Mouse (Mus musculus) heart, embryonic 16.5 days (tissue): ENCODE results near the gene Agmat. TPM values are rescaled to one million over a fixed set of nuclear protein-coding genes. Genes with fewer than 3 reads are reported as not detected.

Experiments
- ATAC-seq: fragments of 200-750 bp; cut with Nextera tagmentation; replicated peaks from 2 replicates; pipeline ENCODE4 v1.8.0; 2017; ENCODE audit warnings: moderate number of reproducible peaks; ENCODE audit not compliant: insufficient read depth, low FRiP score; ENCODE audit errors: extremely low read depth
- H3K27ac ChIP-seq: fragments of 300-500 bp; sonication (generic); 2 replicates; pipeline ENCODE4 v1.5.1; 2014; ENCODE audit warnings: mild to moderate bottlenecking, low read length, control low read depth, moderate library complexity
- H3K27me3 ChIP-seq: fragments of 300-500 bp; sonication (generic); 2 replicates; pipeline ENCODE4 v1.6.1; 2014; ENCODE audit warnings: low read length, mixed read lengths; ENCODE audit not compliant: control insufficient read depth, insufficient read depth
- H3K36me3 ChIP-seq: fragments of 300-500 bp; sonication (generic); 2 replicates; pipeline ENCODE4 v1.6.1; 2014; ENCODE audit not compliant: control insufficient read depth, insufficient read depth
- H3K4me1 ChIP-seq: fragments of 300-500 bp; sonication (generic); 2 replicates; pipeline ENCODE4 v1.6.1; 2014; ENCODE audit warnings: low read length, mixed read lengths; ENCODE audit not compliant: control insufficient read depth, insufficient read depth
- H3K4me2 ChIP-seq: fragments of 300-500 bp; sonication (generic); 2 replicates; pipeline ENCODE4 v1.6.1; 2014; ENCODE audit warnings: low read depth, mild to moderate bottlenecking, control low read depth, low read length
- H3K4me3 ChIP-seq: fragments of 300-500 bp; sonication (generic); 2 replicates; pipeline ENCODE4 v1.5.1; 2014; ENCODE audit warnings: mild to moderate bottlenecking, control low read depth, low read length
- H3K9ac ChIP-seq: fragments of 300-500 bp; sonication (generic); 2 replicates; pipeline ENCODE4 v1.6.1; 2014; ENCODE audit warnings: low read length, control low read depth
- H3K9me3 ChIP-seq: fragments of 300-500 bp; sonication (generic); replicated peaks from 2 replicates; pipeline ENCODE4 v1.6.1; 2016; ENCODE audit warnings: low read length; ENCODE audit not compliant: control insufficient read depth
- WGBS: fragments of 180-500 bp; shearing (Covaris S2); extraction: QIAGEN DNeasy Blood & Tissue Kit; methylation state at CpG from one replicate; pipeline ENCODE4 v1.1.7; 2014; 5-methylcytosine and 5-hydroxymethylcytosine counted together
- polyA plus RNA-seq: library from polyadenylated mRNA; unstranded; fragments of >200 nt; fragmentation: Nextera tagmentation; extraction: Ambion mirVana; gene quantifications from 2 replicates; pipeline ENCODE4 v1.2.1, GENCODE M21; 2015

Agmat gene
- polyA plus RNA-seq, 1 experiment from 2014 or later, result 0.71 TPM

GRCm38 (mm10) chr4:141729266-141729665 lies 17.2 kb upstream of the Agmat start:
- peaks cover 2% of the 10 kb centered on the region; the same call in 1 of the 2 replicates for H3K4me1 ChIP-seq

GRCm38 (mm10) chr4:141730401-141730800 lies 16.1 kb upstream of the Agmat start:
- no peak overlapping the region for H3K4me3 ChIP-seq
- H3K27ac ChIP-seq, result no peak overlapping the region
- no peaks in the 10 kb centered on the region for H3K9me3 ChIP-seq
- no peaks in the 10 kb centered on the region for H3K36me3 ChIP-seq
- no peaks in the 10 kb centered on the region for H3K27me3 ChIP-seq
- 79% methylated on average over 13 of the region's 13 CpGs for WGBS
- ATAC-seq, result no peak
- peaks cover 8% of the 10 kb centered on the region for H3K4me1 ChIP-seq
- no peak overlapping the region for H3K9ac ChIP-seq
- H3K4me2 ChIP-seq, result no peak overlapping the region

More at GRCm38 (mm10) chr4:141729266-141729665, 17.2 kb upstream of the Agmat start:
- Histone ChIP-seq H3K4me3 (no peak overlapping the region), H3K36me3 (no peaks in the 10 kb centered on the region), H3K9me3 (no peaks in the 10 kb centered on the region), H3K4me2 (no peak overlapping the region), H3K9ac (no peak overlapping the region), H3K27ac (no peak overlapping the region), H3K27me3 (no peaks in the 10 kb centered on the region)
- no peak for ATAC-seq
- 77% methylated on average over 3 of the region's 3 CpGs for WGBS

- ATAC-seq, result no peak
- WGBS, result 71% methylated on average over 5 of the region's 5 CpGs
- H3K4me1 ChIP-seq, result peaks cover 8% of the 10 kb centered on the region
- H3K9me3 ChIP-seq, result no peaks in the 10 kb centered on the region
- no peak overlapping the region for H3K27ac ChIP-seq
- H3K4me3 ChIP-seq, result no peak overlapping the region
- no peak overlapping the region for H3K9ac ChIP-seq
- no peaks in the 10 kb centered on the region for H3K36me3 ChIP-seq
- H3K27me3 ChIP-seq, result no peaks in the 10 kb centered on the region
- no peak overlapping the region for H3K4me2 ChIP-seq
These were observed 14.7 kb upstream of the Agmat start for GRCm38 (mm10) chr4:141731766-141732165.

- Histone ChIP-seq H3K9ac (peak overlapping the region; percentile 23), H3K4me2 (peak overlapping the region; percentile 62), H3K36me3 (no peaks in the 10 kb centered on the region), H3K9me3 (no peaks in the 10 kb centered on the region), H3K4me1 (peaks cover 8% of the 10 kb centered on the region), H3K27me3 (no peaks in the 10 kb centered on the region), H3K4me3 (peak overlapping the region; percentile 44), H3K27ac (peak overlapping the region; percentile 25)
- peak; percentile 96 for ATAC-seq
- 7% methylated on average over 24 of the region's 24 CpGs for WGBS
These were observed 11.8 kb upstream of the Agmat start for GRCm38 (mm10) chr4:141734446-141735205.

- Histone ChIP-seq H3K4me1 (peaks cover 8% of the 10 kb centered on the region), H3K27ac (no peak overlapping the region), H3K4me3 (peak overlapping the region; percentile 44), H3K36me3 (no peaks in the 10 kb centered on the region), H3K9ac (no peak overlapping the region; the same call in 1 of the 2 replicates), H3K9me3 (no peaks in the 10 kb centered on the region; the same call in 1 of the 2 replicates), H3K4me2 (peak overlapping the region; percentile 62), H3K27me3 (no peaks in the 10 kb centered on the region)
- ATAC-seq, result no peak
- WGBS, result 29% methylated on average over 9 of the region's 9 CpGs
These were observed 11.3 kb upstream of the Agmat start for GRCm38 (mm10) chr4:141735206-141735560.

GRCm38 (mm10) chr4:141736856-141737255 lies 9.6 kb upstream of the Agmat start:
- no peak for ATAC-seq
- no peak overlapping the region for H3K27ac ChIP-seq
- 68% methylated on average over 4 of the region's 4 CpGs for WGBS
- H3K4me1 ChIP-seq, result peaks cover 12% of the 10 kb centered on the region
- no peaks in the 10 kb centered on the region; the same call in 1 of the 2 replicates for H3K9me3 ChIP-seq
- no peak overlapping the region for H3K4me2 ChIP-seq
- no peaks in the 10 kb centered on the region for H3K27me3 ChIP-seq
- H3K4me3 ChIP-seq, result no peak overlapping the region
- H3K36me3 ChIP-seq, result no peaks in the 10 kb centered on the region
- H3K9ac ChIP-seq, result no peak overlapping the region

GRCm38 (mm10) chr4:141738015-141738414 lies 8.5 kb upstream of the Agmat start:
- ATAC-seq, result no peak
- no peaks in the 10 kb centered on the region for H3K27me3 ChIP-seq
- no peak overlapping the region for H3K4me2 ChIP-seq
- H3K36me3 ChIP-seq, result no peaks in the 10 kb centered on the region
- no peak overlapping the region for H3K27ac ChIP-seq
- WGBS, result 61% methylated on average over 8 of the region's 8 CpGs
- no peaks in the 10 kb centered on the region; the same call in 1 of the 2 replicates for H3K9me3 ChIP-seq
- no peak overlapping the region for H3K4me3 ChIP-seq
- peaks cover 18% of the 10 kb centered on the region for H3K4me1 ChIP-seq
- no peak overlapping the region for H3K9ac ChIP-seq

- WGBS, result 25% methylated on average over 9 of the region's 9 CpGs
- Histone ChIP-seq H3K4me3 (no peak overlapping the region), H3K4me2 (no peak overlapping the region), H3K9ac (no peak overlapping the region), H3K36me3 (no peaks in the 10 kb centered on the region), H3K27me3 (no peaks in the 10 kb centered on the region), H3K9me3 (no peaks in the 10 kb centered on the region; the same call in 1 of the 2 replicates), H3K27ac (peak overlapping the region; percentile 24; the same call in 1 of the 2 replicates), H3K4me1 (peaks cover 10% of the 10 kb centered on the region)
- ATAC-seq, result peak; percentile 75; the same call in 1 of the 2 replicates
These were observed 4.6 kb upstream of the Agmat start for GRCm38 (mm10) chr4:141741856-141742255.

- H3K4me2 ChIP-seq, result no peak overlapping the region
- H3K9ac ChIP-seq, result no peak overlapping the region
- no peaks in the 10 kb centered on the region for H3K27me3 ChIP-seq
- H3K9me3 ChIP-seq, result no peaks in the 10 kb centered on the region; the same call in 1 of the 2 replicates
- H3K36me3 ChIP-seq, result no peaks in the 10 kb centered on the region
- ATAC-seq, result no peak
- H3K27ac ChIP-seq, result peak overlapping the region; percentile 24; the same call in 1 of the 2 replicates
- H3K4me3 ChIP-seq, result no peak overlapping the region
- 66% methylated on average over 4 of the region's 4 CpGs for WGBS
- H3K4me1 ChIP-seq, result peaks cover 10% of the 10 kb centered on the region
These were observed 4.1 kb upstream of the Agmat start for GRCm38 (mm10) chr4:141742381-141742780.
